Mouse (Mus musculus) kidney, adult 2 months (tissue): ENCODE data around the gene Cep164. TPM values are rescaled to one million over a fixed set of nuclear protein-coding genes. Genes with fewer than 3 reads are reported as not detected.
"Not testable (repeated sequence)": the region's sequence is repeated elsewhere in the genome, so short reads cannot be mapped to it uniquely, and the experiment has no call there.

ENCODE experiments used
- DNase-seq: peaks from one replicate; pipeline ENCODE4 v3.0.0; 2021
- H3K27ac ChIP-seq: fragments of 200-500 bp; 2 replicates; pipeline ENCODE4 v1.5.1; 2012; ENCODE audit warnings: low read depth, low read length, control low read depth, inconsistent platforms; ENCODE audit not compliant: insufficient read depth
- H3K27me3 ChIP-seq: fragments of 200-500 bp; replicated peaks from 2 replicates; pipeline ENCODE4 v1.6.1; 2012; ENCODE audit warnings: mild to moderate bottlenecking, moderate library complexity, low read length, inconsistent platforms; ENCODE audit not compliant: control insufficient read depth, insufficient read depth
- H3K36me3 ChIP-seq: fragments of 200-500 bp; 2 replicates; pipeline ENCODE4 v1.6.1; 2012; ENCODE audit warnings: mild to moderate bottlenecking, moderate library complexity, low read length, inconsistent platforms; ENCODE audit not compliant: control insufficient read depth, insufficient read depth
- H3K4me1 ChIP-seq: fragments of 200-500 bp; 2 replicates; pipeline ENCODE4 v1.6.1; 2011; ENCODE audit warnings: low read length; ENCODE audit not compliant: control insufficient read depth, insufficient read depth
- H3K4me3 ChIP-seq: fragments of 200-500 bp; 2 replicates; pipeline ENCODE4 v1.5.1; 2011; ENCODE audit warnings: mild to moderate bottlenecking, low read depth, low read length, control low read depth; ENCODE audit not compliant: insufficient read depth
- CTCF ChIP-seq: fragments of 200-500 bp; conservative IDR thresholded peaks from 2 replicates; pipeline ENCODE4 v1.5.1; 2011; ENCODE audit warnings: low read depth, mild to moderate bottlenecking, control low read depth, low read length, moderate library complexity, mixed read lengths; ENCODE audit not compliant: insufficient read depth, insufficient read length
- POLR2A ChIP-seq: fragments of 200-500 bp; IDR thresholded peaks from one replicate; pipeline ENCODE4 v1.6.1; 2011; ENCODE audit warnings: low read depth, low read length, control low read depth
- WGBS: fragments of 180-500 bp; shearing (Covaris S2); methylation state at CpG from one replicate; pipeline ENCODE4 v1.1.7; 2018; 5-methylcytosine and 5-hydroxymethylcytosine counted together
- polyA plus RNA-seq: library from polyadenylated mRNA; depleted of rRNA; stranded (reverse); fragments of >200 nt; gene quantifications from 2 replicates; pipeline ENCODE4 v1.2.3, GENCODE M21; 2012

The Cep164 gene
- polyA plus RNA-seq, 1 experiment: 14.6 TPM

DNA sequence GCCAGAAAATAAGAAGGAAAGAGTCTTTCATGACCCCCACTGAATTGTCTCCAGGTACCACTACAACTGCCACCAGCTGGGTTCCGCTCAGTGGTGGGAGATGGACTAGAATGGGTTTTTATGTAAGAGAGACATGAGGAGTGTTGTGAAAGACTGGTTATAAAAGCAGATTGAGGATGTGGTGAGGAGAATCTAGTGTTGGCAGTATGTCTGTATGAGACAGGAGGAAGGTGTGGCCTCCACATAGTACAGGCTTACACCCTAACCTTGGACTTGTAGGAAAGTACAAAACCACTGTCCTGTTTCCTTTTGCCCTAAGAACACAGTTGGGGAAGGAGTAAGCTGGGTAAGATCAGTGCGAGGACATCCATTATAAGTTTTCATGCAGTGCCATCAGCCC is 25.2 kb upstream of the Cep164 start:
- H3K36me3 ChIP-seq: no peaks in the 10 kb centered on the region
- no peaks in the 10 kb centered on the region for H3K27me3 ChIP-seq
- no peak for TF ChIP-seq POLR2A
- no peak for TF ChIP-seq CTCF
- no peak overlapping the region for H3K27ac ChIP-seq
- H3K4me1 ChIP-seq: peaks cover 11% of the 10 kb centered on the region
- no peak overlapping the region for H3K4me3 ChIP-seq
- 96% methylated on average over 2 of the region's 2 CpGs for WGBS
- DNase-seq: no peak

DNA sequence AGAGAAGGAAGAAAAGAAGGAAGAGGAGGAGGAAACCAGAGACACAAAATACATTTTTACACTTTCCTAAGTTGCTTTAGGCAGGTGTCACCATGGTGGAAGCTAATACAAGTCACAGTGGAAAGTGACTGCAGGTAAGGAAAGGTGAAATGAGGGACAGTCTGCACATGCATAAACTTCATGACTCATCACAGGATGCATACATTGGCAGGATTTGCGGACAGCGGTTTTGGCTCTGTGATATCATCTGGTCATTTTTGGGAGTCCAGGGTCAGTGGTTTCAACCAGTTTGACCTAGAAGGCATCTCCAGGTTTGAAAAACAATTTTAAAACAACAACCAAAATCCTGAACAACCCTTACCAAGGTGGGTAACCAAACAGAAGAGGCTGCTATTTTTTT is 23.3 kb upstream of the Cep164 start:
- Histone ChIP-seq H3K27me3 (no peaks in the 10 kb centered on the region), H3K27ac (no peak overlapping the region), H3K4me3 (no peak overlapping the region), H3K4me1 (peaks cover 11% of the 10 kb centered on the region), H3K36me3 (no peaks in the 10 kb centered on the region)
- DNase-seq: no peak
- WGBS: 91% methylated on average over 2 of the region's 2 CpGs
- TF ChIP-seq CTCF (no peak), POLR2A (no peak)

DNA sequence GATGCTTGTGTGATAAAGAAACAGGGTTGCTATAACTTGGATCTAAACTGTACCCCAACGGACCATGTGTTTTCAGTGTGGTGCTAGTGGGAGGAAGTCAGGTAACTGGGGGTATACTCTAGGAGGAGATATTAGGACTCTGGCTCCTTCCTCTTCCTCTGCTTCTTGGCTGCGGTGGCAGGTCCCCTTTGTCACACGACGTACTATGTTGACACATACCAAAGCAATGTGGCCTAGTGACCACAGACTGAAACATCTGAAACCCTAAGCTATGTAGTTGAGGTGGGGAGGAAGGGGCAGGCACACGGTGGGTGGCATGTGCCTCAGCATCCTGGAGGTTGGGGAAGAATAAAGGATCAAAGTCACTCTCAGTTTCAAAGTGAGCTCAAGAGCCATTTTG is 22.8 kb upstream of the Cep164 start:
- peak overlapping the region; percentile 41 for H3K27ac ChIP-seq
- peaks cover 11% of the 10 kb centered on the region for H3K4me1 ChIP-seq
- TF ChIP-seq CTCF (no peak), POLR2A (no peak)
- 50% methylated on average over 5 of the region's 5 CpGs for WGBS
- H3K4me3 ChIP-seq: no peak overlapping the region
- no peaks in the 10 kb centered on the region for H3K27me3 ChIP-seq
- DNase-seq: no peak
- no peaks in the 10 kb centered on the region for H3K36me3 ChIP-seq

DNA sequence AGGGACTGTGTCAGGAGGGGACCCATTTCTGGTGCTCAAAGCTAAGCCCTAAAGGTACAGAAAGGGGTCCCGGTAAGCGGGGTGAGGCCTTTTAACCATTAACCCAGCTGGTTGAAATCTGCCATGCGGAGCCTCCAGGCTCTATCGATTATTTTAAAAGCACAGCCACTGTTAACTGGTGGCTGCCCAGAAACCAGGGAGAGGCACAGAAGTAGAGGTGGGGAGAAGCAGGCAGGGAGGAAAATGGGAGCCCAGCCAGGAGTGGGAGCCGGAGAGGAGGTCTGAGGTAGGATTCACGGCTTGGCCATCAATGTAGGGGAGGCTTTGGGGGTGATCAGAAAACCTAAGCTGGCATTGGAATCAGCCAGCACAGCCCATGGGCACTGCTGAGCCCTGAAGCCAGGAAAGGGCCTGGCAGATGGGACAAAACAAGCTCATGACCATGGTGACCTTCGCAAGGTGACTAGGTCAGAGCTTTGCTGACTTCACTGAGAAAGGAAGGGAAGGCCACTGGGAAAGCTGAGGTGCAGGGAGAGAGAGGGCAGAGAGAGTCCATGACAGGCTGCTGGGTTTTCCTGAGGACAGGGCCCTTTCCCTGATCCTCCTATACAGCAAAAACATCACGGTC is 22.2 kb upstream of the Cep164 start:
- no peaks in the 10 kb centered on the region for H3K27me3 ChIP-seq
- peak overlapping the region; percentile 41 for H3K27ac ChIP-seq
- whole genome bisulfite sequencing: 31% methylated on average over 8 of the region's 8 CpGs
- peak; percentile 25 for DNase-seq
- no peaks in the 10 kb centered on the region for H3K36me3 ChIP-seq
- no peak for TF ChIP-seq POLR2A
- no peak for TF ChIP-seq CTCF
- peaks cover 11% of the 10 kb centered on the region for H3K4me1 ChIP-seq
- no peak overlapping the region for H3K4me3 ChIP-seq

DNA sequence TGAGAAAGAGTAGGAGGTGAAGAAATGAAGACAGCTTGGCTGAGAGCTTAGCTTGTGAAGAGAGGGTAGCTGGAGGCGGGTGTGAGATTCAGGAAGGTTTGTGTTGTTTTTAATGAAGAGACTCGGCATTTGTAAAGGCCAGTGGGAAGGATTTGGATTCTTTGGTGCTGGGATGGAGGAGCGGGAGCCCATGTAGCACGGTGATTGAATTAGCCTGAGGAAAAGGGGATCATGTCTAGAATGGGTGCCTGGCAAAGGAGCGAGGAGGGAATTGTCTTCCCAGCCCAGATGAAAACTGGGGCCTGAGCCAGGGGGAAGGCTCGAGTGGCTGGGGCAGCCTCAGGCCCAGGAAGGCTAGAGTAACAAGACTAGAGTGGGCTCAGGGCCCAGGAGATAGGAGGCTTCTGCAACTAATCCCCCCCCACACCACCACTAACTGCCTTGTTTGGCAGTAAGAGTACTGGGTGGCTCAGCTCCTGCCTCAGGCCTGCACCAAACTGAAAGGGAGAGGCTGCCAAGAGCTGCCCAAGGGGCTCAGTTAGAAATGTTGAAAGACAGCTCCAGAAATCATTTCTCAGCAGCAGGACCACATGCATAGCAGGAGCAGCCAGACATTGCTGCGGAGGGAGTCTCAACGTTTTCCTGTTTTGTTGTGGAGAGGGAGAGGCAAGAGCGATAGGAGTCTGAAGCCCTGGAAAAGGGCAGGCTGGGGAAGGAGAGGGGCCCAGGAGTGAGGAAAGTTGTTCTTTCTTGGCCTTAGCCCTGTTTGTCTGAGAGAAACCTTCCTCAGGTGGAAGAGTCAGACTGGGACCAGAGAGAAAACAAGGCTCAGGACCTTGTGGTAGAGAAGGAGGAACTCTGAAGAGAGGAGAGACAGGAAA is 21.3 kb upstream of the Cep164 start:
- no peak overlapping the region for H3K4me3 ChIP-seq
- WGBS: 50% methylated on average over 9 of the region's 9 CpGs
- DNase-seq: peak; percentile 15
- no peaks in the 10 kb centered on the region for H3K36me3 ChIP-seq
- no peaks in the 10 kb centered on the region for H3K27me3 ChIP-seq
- peaks cover 11% of the 10 kb centered on the region for H3K4me1 ChIP-seq
- peak overlapping the region; percentile 41 for H3K27ac ChIP-seq
- no peak for TF ChIP-seq POLR2A
- TF ChIP-seq CTCF: no peak

DNA sequence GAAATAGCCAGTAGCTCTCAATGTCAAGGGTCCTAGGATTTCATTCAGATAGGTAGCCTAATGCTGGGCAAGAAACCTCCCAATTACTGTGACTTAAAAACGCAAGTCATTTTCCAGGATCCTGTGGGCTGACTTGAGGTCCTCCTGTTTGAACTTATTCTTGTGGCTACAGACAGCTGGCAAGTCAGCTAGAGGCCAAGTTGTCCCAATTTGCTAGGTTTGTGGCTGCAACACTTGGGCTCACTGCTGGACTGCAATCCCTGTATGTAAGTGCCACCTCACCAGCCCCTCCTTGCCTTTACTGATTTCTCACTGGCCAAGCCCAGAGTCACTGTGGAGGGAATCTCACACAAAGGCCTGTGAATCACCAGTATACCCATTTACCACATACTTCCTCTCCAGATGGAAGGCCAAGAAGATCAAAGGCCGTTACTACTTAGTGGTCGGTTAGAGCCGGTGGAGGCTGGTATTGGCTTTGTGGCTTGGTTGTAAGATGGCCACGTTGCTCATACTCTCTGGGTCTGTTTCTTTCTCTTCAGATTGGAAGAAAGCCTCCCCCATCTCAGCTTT is 18.5 kb upstream of the Cep164 start:
- no peak for DNase-seq
- Histone ChIP-seq H3K27ac (no peak overlapping the region), H3K27me3 (no peaks in the 10 kb centered on the region), H3K4me1 (peaks cover 11% of the 10 kb centered on the region), H3K36me3 (no peaks in the 10 kb centered on the region), H3K4me3 (no peak overlapping the region)
- TF ChIP-seq POLR2A (no peak), CTCF (no peak)
- 73% methylated on average over 5 of the region's 5 CpGs for WGBS

DNA sequence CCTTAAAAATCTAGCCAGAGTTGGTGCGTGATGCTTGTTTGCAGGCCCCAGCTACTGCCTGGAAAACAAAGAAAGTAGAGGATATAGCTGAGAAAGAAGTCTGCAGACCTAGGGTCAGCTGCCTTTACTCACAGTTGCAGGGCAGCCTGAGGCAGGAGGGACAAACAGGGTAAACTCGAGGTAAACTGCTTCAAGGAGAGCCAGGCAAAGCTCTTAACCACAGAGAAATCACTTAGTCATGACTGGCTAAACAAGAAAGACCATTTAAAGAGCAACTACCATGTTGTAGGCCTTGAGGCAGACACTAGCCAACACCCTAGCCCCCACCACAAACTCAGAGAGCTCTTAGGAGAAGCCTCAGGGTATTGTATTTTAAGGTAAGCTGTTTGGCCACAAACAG is 17.7 kb upstream of the Cep164 start:
- not testable (repeated sequence) for H3K27ac ChIP-seq, H3K36me3 ChIP-seq, H3K4me3 ChIP-seq, H3K27me3 ChIP-seq, H3K4me1 ChIP-seq, DNase-seq
- WGBS: 45% methylated on average over 2 of the region's 2 CpGs
